Mouse (Mus musculus) adrenal gland, postnatal 25 days (tissue): ENCODE results near the gene Oas1h. TPM values are rescaled to one million over a fixed set of nuclear protein-coding genes. Genes with fewer than 3 reads are reported as not detected.

ENCODE experiments used
- microRNA-seq, 2 experiments: library from miRNA; unstranded; fragments of <30 nt; microRNA quantifications; one replicate each; pipeline ENCODE4 v1.2.0; 2021
- total RNA-seq: library from RNA; stranded (reverse); gene quantifications from 2 replicates; pipeline ENCODE4 v1.2.3, GENCODE M21; 2021

The Oas1h gene
- total RNA-seq, 1 experiment from 2014 or later: not detected

Small RNAs within 50 kb of the gene (microRNA-seq; reads per million reads assigned to microRNA genes)
- 0 reads per million in 2 experiments for gene Gm22907

Other genes starting within 250 kb of the Oas1h start
- 15.9 and 17.5 TPM in 2 replicates for gene Rita1, start 248.8 kb upstream of the Oas1h start, total RNA-seq
- 50.5 and 54.7 TPM in 2 replicates for gene Ddx54, start 248.7 kb upstream of the Oas1h start, total RNA-seq
- gene Cfap73, start 227.2 kb upstream of the Oas1h start, total RNA-seq: 2.8 and 3.1 TPM in 2 replicates
- gene Rasal1, start 212.6 kb upstream of the Oas1h start, total RNA-seq: 19.6 and 20.0 TPM in 2 replicates
- 11.0 and 11.8 TPM in 2 replicates for gene Dtx1, start 149.5 kb upstream of the Oas1h start, total RNA-seq
- gene Oas2, start 111.6 kb upstream of the Oas1h start, total RNA-seq: 0.67 and 0.95 TPM in 2 replicates
- 0.64 TPM in 1 of 2 replicates, not detected in the other for gene Oas3, start 83.8 kb upstream of the Oas1h start, total RNA-seq
- gene Oas1e, start 65.9 kb upstream of the Oas1h start, total RNA-seq: not detected in 2 replicates
- 1.3 and 1.5 TPM in 2 replicates for gene Oas1c, start 48.9 kb upstream of the Oas1h start, total RNA-seq
- gene Oas1f, start 14.1 kb upstream of the Oas1h start, total RNA-seq: not detected in 2 replicates
- gene Oas1g, start 26.2 kb downstream of the Oas1h start, total RNA-seq: 0.58 and 1.7 TPM in 2 replicates
- 1.5 and 3.0 TPM in 2 replicates for gene Oas1a, start 46.1 kb downstream of the Oas1h start, total RNA-seq
- not detected in 2 replicates for gene Oas1d, start 53.1 kb downstream of the Oas1h start, total RNA-seq
- gene Rph3a, start 148.7 kb downstream of the Oas1h start, total RNA-seq: 2.5 and 4.5 TPM in 2 replicates